Mouse (Mus musculus) CH12.LX (cell line): ENCODE results near the gene Fam227a. TPM values are rescaled to one million over a fixed set of nuclear protein-coding genes. Genes with fewer than 3 reads are reported as not detected.

Experiments used
- DNase-seq: peaks from one replicate; pipeline ENCODE4 v3.0.0-alpha.2; 2013; ENCODE audit errors: extremely low read depth
- H3K27ac ChIP-seq: 2 replicates; pipeline ENCODE4 v1.5.1; 2012; ENCODE audit warnings: low read depth, mild to moderate bottlenecking, control low read depth, moderate library complexity; ENCODE audit not compliant: insufficient read depth
- H3K27me3 ChIP-seq: replicated peaks from 2 replicates; pipeline ENCODE3; 2012; ENCODE audit warnings: inconsistent platforms
- H3K36me3 ChIP-seq, 2 experiments: replicated peaks in 1 of 2; 2 replicates each; pipeline versions ENCODE3 to v1.6.1; 2012; ENCODE audit warnings: inconsistent platforms in 1 of 2, low read length in 1 of 2, mild to moderate bottlenecking in 1 of 2, mixed read lengths in 1 of 2, moderate library complexity in 1 of 2; ENCODE audit not compliant: control insufficient read depth in 1 of 2, insufficient read depth in 1 of 2
- H3K4me1 ChIP-seq, 2 experiments: 2 replicates each; pipeline ENCODE4 v1.6.1; 2012; ENCODE audit warnings: inconsistent platforms in 1 of 2, moderate library complexity in 1 of 2; ENCODE audit not compliant: insufficient read depth in 2 of 2, control insufficient read depth in 1 of 2
- H3K4me2 ChIP-seq: 2 replicates; pipeline ENCODE4 v1.6.1; 2012; ENCODE audit warnings: low read depth, mild to moderate bottlenecking, control low read depth; ENCODE audit not compliant: poor library complexity, insufficient read depth, severe bottlenecking
- H3K4me3 ChIP-seq, 3 experiments: fragments of 150-350 bp in 1 of 3; sonication (generic) in 1 of 3; replicated peaks in 1 of 3; 2 replicates each; pipeline versions ENCODE3 to v1.5.1; 2011 to 2012; ENCODE audit warnings: low read depth in 2 of 3, low read length in 2 of 3, mild to moderate bottlenecking in 2 of 3, moderate library complexity in 2 of 3, control low read depth in 1 of 3, improper control_type of control experiment in 1 of 3, inconsistent platforms in 1 of 3, mixed read lengths in 1 of 3; ENCODE audit not compliant: poor library complexity in 1 of 3
- H3K79me2 ChIP-seq: replicated peaks from 2 replicates; pipeline ENCODE4 v1.6.1; 2012; ENCODE audit warnings: mild to moderate bottlenecking, moderate library complexity; ENCODE audit not compliant: control insufficient read depth, poor library complexity, insufficient read depth, severe bottlenecking; ENCODE audit errors: extremely low read depth
- H3K9ac ChIP-seq: 2 replicates; pipeline ENCODE4 v1.6.1; 2012; ENCODE audit warnings: low read depth, mild to moderate bottlenecking, control low read depth, moderate library complexity; ENCODE audit not compliant: insufficient read depth
- H3K9me3 ChIP-seq: replicated peaks from 2 replicates; pipeline ENCODE3; 2012; ENCODE audit warnings: low read length, inconsistent platforms, mixed read lengths
- BHLHE40 ChIP-seq: IDR thresholded peaks from 2 replicates; pipeline ENCODE4 v1.6.1; 2011; ENCODE audit warnings: mild to moderate bottlenecking, low read depth, low read length, improper control_type of control experiment
- CHD2 ChIP-seq: IDR thresholded peaks from 2 replicates; pipeline ENCODE4 v1.6.1; 2011; ENCODE audit warnings: low read length, improper control_type of control experiment
- ELF1 ChIP-seq: IDR thresholded peaks from 2 replicates; pipeline ENCODE4 v1.6.1; 2014; ENCODE audit warnings: low read depth, mild to moderate bottlenecking, inconsistent platforms, low read length, improper control_type of control experiment
- EP300 ChIP-seq: IDR thresholded peaks from 2 replicates; pipeline ENCODE4 v1.6.1; 2011; ENCODE audit warnings: low read length, improper control_type of control experiment
- GABPA ChIP-seq: IDR thresholded peaks from 2 replicates; pipeline ENCODE4 v1.6.1; 2012; ENCODE audit warnings: low read depth, low read length, improper control_type of control experiment, inconsistent platforms; ENCODE audit not compliant: insufficient replicate concordance
- JUN ChIP-seq: IDR thresholded peaks from 2 replicates; pipeline ENCODE4 v1.6.1; 2011; ENCODE audit warnings: low read depth, mild to moderate bottlenecking, low read length, improper control_type of control experiment, moderate library complexity; ENCODE audit not compliant: insufficient read depth
- MEF2A ChIP-seq: IDR thresholded peaks from 2 replicates; pipeline ENCODE4 v1.6.1; 2014; ENCODE audit warnings: low read depth, mild to moderate bottlenecking, inconsistent platforms, low read length, improper control_type of control experiment, borderline replicate concordance
- MYC ChIP-seq: IDR thresholded peaks from 2 replicates; pipeline ENCODE4 v1.6.1; 2011; ENCODE audit warnings: low read depth, mild to moderate bottlenecking, improper control_type of control experiment, low read length
- NELFE ChIP-seq: IDR thresholded peaks from 2 replicates; pipeline ENCODE4 v1.6.1; 2011; ENCODE audit warnings: low read depth, low read length, improper control_type of control experiment
- PAX5 ChIP-seq: IDR thresholded peaks from 2 replicates; pipeline ENCODE4 v1.6.1; 2012; ENCODE audit warnings: low read length, inconsistent platforms, mixed read lengths
- POLR2AphosphoS2 ChIP-seq: IDR thresholded peaks from 2 replicates; pipeline ENCODE4 v1.6.1; 2011; ENCODE audit warnings: low read depth, low read length, improper control_type of control experiment
- RAD21 ChIP-seq: IDR thresholded peaks from 2 replicates; pipeline ENCODE4 v1.6.1; 2011; ENCODE audit warnings: low read depth, mild to moderate bottlenecking, low read length, improper control_type of control experiment, moderate library complexity
- SIN3A ChIP-seq: IDR thresholded peaks from 2 replicates; pipeline ENCODE4 v1.6.1; 2012; ENCODE audit warnings: low read length, improper control_type of control experiment, inconsistent platforms
- TCF12 ChIP-seq: IDR thresholded peaks from 2 replicates; pipeline ENCODE4 v1.6.1; 2014; ENCODE audit warnings: low read depth, mild to moderate bottlenecking, inconsistent platforms, low read length, improper control_type of control experiment
- UBTF ChIP-seq: IDR thresholded peaks from 2 replicates; pipeline ENCODE4 v1.6.1; 2012; ENCODE audit warnings: low read depth, mild to moderate bottlenecking, inconsistent platforms, low read length, improper control_type of control experiment, moderate library complexity
- ZC3H11A ChIP-seq: IDR thresholded peaks from 2 replicates; pipeline ENCODE4 v1.6.1; 2012; ENCODE audit warnings: low read depth, mild to moderate bottlenecking, inconsistent platforms, low read length, improper control_type of control experiment
- ZKSCAN1 ChIP-seq: IDR thresholded peaks from 2 replicates; pipeline ENCODE4 v1.6.1; 2012; ENCODE audit warnings: low read depth, inconsistent platforms, low read length, improper control_type of control experiment, borderline replicate concordance
- dilution Hi-C: fragments of 300-500 bp; cut with MboI; formaldehyde crosslinking; loops from 2 replicates; pipeline ENCODE4 v1.14.3; 2020; ENCODE audit warnings: low sequenced_read_pairs; ENCODE audit not compliant: extremely low pct_unique_long_range_greater_than_20kb, extremely low pct_ligation_motif_present
- in situ Hi-C: fragments of 300-500 bp; cut with MboI; formaldehyde crosslinking; loops from 3 replicates; pipeline ENCODE4 v1.14.3; 2019; ENCODE audit warnings: low sequenced_read_pairs, low pct_ligation_motif_present, low pct_unique_long_range_greater_than_20kb, mixed read lengths
- polyA plus RNA-seq: library from polyadenylated mRNA; unstranded; fragments of >175 nt; gene quantifications from 2 replicates; pipeline ENCODE4 v1.2.1, GENCODE M21; 2012; ENCODE audit warnings: low read depth; ENCODE audit not compliant: insufficient read length
- total RNA-seq, 2 experiments: library from RNA; depleted of rRNA; stranded (reverse); fragments of 300-350 nt in 1 of 2; fragments of >200 nt in 1 of 2; gene quantifications; 2 replicates each; pipeline ENCODE4 v1.2.3; 2012 to 2014

Fam227a gene
- total and polyA plus RNA-seq, 3 experiments: 0.20 to 0.48 (median 0.42) TPM

DNA sequence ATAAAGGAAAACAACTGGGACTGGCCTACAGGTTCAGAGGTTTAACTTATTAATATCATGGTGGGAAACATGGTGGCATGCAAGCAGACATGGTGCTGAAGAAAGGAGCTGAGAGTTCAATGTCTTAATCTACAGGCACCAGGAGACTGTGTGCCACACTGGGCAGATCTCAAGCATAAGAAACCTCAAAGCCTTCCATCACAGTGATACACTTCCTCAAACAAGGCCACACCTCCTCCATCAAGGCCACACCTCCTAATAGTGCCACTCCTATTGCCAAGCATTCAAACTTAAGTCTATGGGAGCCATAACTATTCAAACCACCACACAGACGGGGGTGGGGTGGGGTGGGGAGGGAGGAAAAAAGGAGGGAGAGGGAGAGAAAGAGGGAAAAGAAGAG, 77.2 kb downstream of the Fam227a start:
- H3K36me3 ChIP-seq: no peaks in the 10 kb centered on the region
- no peak overlapping the region for H3K4me3 ChIP-seq
- no peaks in the 10 kb centered on the region for H3K9me3 ChIP-seq
- dilution Hi-C loops: no loop called here
- peaks cover 0 to 7% of the 10 kb centered on the region in 2 experiments; a peak in 2 of 4 replicates for H3K4me1 ChIP-seq
- H3K4me2 ChIP-seq: no peak overlapping the region
- H3K9ac ChIP-seq: no peak overlapping the region
- no peaks in the 10 kb centered on the region for H3K27me3 ChIP-seq
- no peak for TF ChIP-seq CHD2
- TF ChIP-seq GABPA: no peak
- TF ChIP-seq JUN: no peak
- TF ChIP-seq EP300: no peak
- TF ChIP-seq ELF1: no peak
- no peak for TF ChIP-seq RAD21
- no peak for TF ChIP-seq ZC3H11A
- TF ChIP-seq POLR2AphosphoS2: no peak
- in situ Hi-C loops: loop anchor here (5.0 kb wide), 1 partner anchor 46 kb away; no protein-coding TSS in a partner anchor
- no peaks in the 10 kb centered on the region for H3K79me2 ChIP-seq
- no peak overlapping the region for H3K27ac ChIP-seq
- DNase-seq: peak; percentile 8

DNA sequence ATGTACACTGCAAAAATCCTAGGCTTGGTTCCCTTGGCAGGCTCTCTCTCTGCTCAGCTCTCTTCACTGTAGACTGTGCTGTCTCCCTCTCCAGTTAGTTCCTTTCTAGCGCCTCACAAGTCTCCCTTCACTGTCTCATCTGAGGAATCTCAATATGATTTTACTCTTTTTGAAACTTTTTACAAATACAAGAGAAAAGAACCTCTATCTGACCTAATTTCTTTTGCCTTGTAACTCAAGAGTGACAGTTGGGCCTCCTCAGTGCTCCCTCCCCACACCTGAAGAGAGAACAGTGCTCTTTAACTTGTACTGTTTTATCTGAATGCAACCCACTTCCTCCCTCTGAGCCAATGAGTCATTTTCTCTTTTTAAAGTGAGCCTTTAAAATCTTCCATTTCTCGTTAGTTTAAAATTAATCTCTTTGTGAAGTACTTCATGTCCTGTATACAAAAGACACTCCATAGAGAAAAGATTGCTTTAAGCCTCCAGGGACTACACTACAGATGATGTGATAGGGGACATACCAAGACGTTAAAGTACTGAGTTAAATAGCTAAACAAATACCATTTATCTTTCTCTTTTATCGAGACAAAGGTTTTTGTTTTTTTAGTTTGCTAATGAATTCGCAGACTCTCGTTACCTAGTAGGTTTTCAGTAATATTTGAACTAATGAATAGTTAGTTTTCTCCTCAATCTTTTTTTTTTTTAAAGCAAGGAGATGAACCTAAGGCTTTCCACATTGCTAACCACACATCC, 80.9 kb downstream of the Fam227a start:
- H3K9me3 ChIP-seq: no peaks in the 10 kb centered on the region
- H3K27ac ChIP-seq: no peak overlapping the region
- no peaks in the 10 kb centered on the region for H3K36me3 ChIP-seq
- no peaks in the 10 kb centered on the region for H3K27me3 ChIP-seq
- no peak overlapping the region for H3K9ac ChIP-seq
- no peak overlapping the region for H3K4me3 ChIP-seq
- dilution Hi-C loops: no loop called here
- TF ChIP-seq SIN3A (no peak), MEF2A (no peak), TCF12 (no peak), MYC (no peak), ZKSCAN1 (no peak), BHLHE40 (no peak), UBTF (no peak), PAX5 (no peak), EP300 (no peak), NELFE (no peak)
- no peak overlapping the region for H3K4me2 ChIP-seq
- peak; percentile 6 for DNase-seq
- H3K79me2 ChIP-seq: no peaks in the 10 kb centered on the region
- in situ Hi-C loops: no loop called here
- H3K4me1 ChIP-seq: peaks cover 0 to 11% of the 10 kb centered on the region in 2 experiments; a peak in 2 of 4 replicates
